Mouse (Mus musculus): ENCODE measurements around the gene Otol1.

Gene Otol1

GRCm38 (mm10) chr3:70007313-70007712 is at the start of gene Otol1:
Gene Otol1 (plus strand): TSS chr3:70007613.
- in situ Hi-C loops (cut with MboI, MseI): no loop called here

GRCm38 (mm10) chr3:69962187-69962586 is 45.2 kb upstream of the Otol1 start:
- in situ Hi-C loops (cut with MboI, MseI): no loop called here

GRCm38 (mm10) chr3:69971482-69972097 is 35.8 kb upstream of the Otol1 start:
- in situ Hi-C loops (cut with MboI, MseI): no loop called here

GRCm38 (mm10) chr3:69978092-69978491 is 29.3 kb upstream of the Otol1 start:
- in situ Hi-C loops (cut with MboI, MseI): no loop called here

- in situ Hi-C loops (cut with MboI, MseI): no loop called here
Observed at GRCm38 (mm10) chr3:69993806-69994205, 13.6 kb upstream of the Otol1 start.

- in situ Hi-C loops (cut with MboI, MseI): no loop called here
Observed at GRCm38 (mm10) chr3:70001540-70001939, 5.9 kb upstream of the Otol1 start.

- in situ Hi-C loops (cut with MboI, MseI): no loop called here
Observed at GRCm38 (mm10) chr3:70003126-70003764, 4.2 kb upstream of the Otol1 start.

GRCm38 (mm10) chr3:70003955-70004354 is 3.5 kb upstream of the Otol1 start:
- in situ Hi-C loops (cut with MboI, MseI): no loop called here

GRCm38 (mm10) chr3:70004379-70004778 is 3.0 kb upstream of the Otol1 start:
- in situ Hi-C loops (cut with MboI, MseI): no loop called here

- in situ Hi-C loops (cut with MboI, MseI): no loop called here
Observed at GRCm38 (mm10) chr3:70012641-70013040, 5.2 kb downstream of the Otol1 start.

GRCm38 (mm10) chr3:70026605-70027004 is 19.2 kb downstream of the Otol1 start:
- in situ Hi-C loops (cut with MboI, MseI): no loop called here

- in situ Hi-C loops (cut with MboI, MseI): no loop called here
Observed at GRCm38 (mm10) chr3:70029260-70029659, 21.8 kb downstream of the Otol1 start.

GRCm38 (mm10) chr3:70035593-70035992 is 28.2 kb downstream of the Otol1 start:
- in situ Hi-C loops (cut with MboI, MseI): no loop called here

All from T-helper 1 cell (primary cell).